Mouse (Mus musculus): ENCODE results near the gene Egln1. TPM values are rescaled to one million over a fixed set of nuclear protein-coding genes. Genes with fewer than 3 reads are reported as not detected.

Egln1 gene
- total and polyA plus RNA-seq, 2 experiments from 2014 or later: 13.6 to 42.1 TPM

- Histone ChIP-seq H3K9me3 (ENCODE audit: low read length) (no peaks in the 10 kb centered on the region), H3K27me3 (ENCODE audit: insufficient read depth, low read length) (no peaks in the 10 kb centered on the region), H3K4me1 (ENCODE audit: insufficient read depth, low read length) (peaks cover 4% of the 10 kb centered on the region; the same call in 1 of the 2 replicates), H3K4me3 (ENCODE audit: low read depth, low read length) (peak within 1 kb of the TSS; percentile 92), H3K36me3 (ENCODE audit: insufficient read depth, low read length) (peaks cover 14% of the 10 kb centered on the region), H3K4me2 (ENCODE audit: low read depth, low read length, poor library complexity, severe bottlenecking) (peak within 1 kb of the TSS; percentile 89), H3K9ac (replicated peaks; ENCODE audit: low read length, poor library complexity, severe bottlenecking) (peak within 1 kb of the TSS; percentile 95), H3K27ac (ENCODE audit: low read depth, low read length) (peak within 1 kb of the TSS; percentile 94)
- ATAC-seq (ENCODE audit: low FRiP score) (peak; percentile 97), DNase-seq (ENCODE audit: low spot score) (peak; percentile 91)
- WGBS: 2% methylated on average over 51 of the region's 55 CpGs
- TF ChIP-seq CTCF (IDR thresholded peaks at IDR 0.05): peak; percentile 10; the same call in 1 of the 2 replicates
These were observed 86.6 kb downstream of the Egln1 start, which contains the start of the genes Gnpat and 2810004N23Rik for GRCm38 (mm10) chr8:124862321-124863162. Gene Gnpat (plus strand): TSS chr8:124863033. Gene 2810004N23Rik (minus strand): TSS chr8:124863120.

- Histone ChIP-seq H3K9ac (replicated peaks; ENCODE audit: low read length, poor library complexity, severe bottlenecking) (no peak overlapping the region), H3K36me3 (ENCODE audit: insufficient read depth, low read length) (peaks cover 17% of the 10 kb centered on the region), H3K4me2 (ENCODE audit: low read depth, low read length, poor library complexity, severe bottlenecking) (no peak overlapping the region), H3K4me3 (ENCODE audit: low read depth, low read length) (no peak overlapping the region), H3K27me3 (ENCODE audit: insufficient read depth, low read length) (no peaks in the 10 kb centered on the region), H3K27ac (ENCODE audit: low read depth, low read length) (no peak overlapping the region), H3K9me3 (ENCODE audit: low read length) (no peaks in the 10 kb centered on the region), H3K4me1 (ENCODE audit: insufficient read depth, low read length) (peaks cover 4% of the 10 kb centered on the region; the same call in 1 of the 2 replicates)
- DNase-seq (ENCODE audit: low spot score) (no peak), ATAC-seq (ENCODE audit: low FRiP score) (no peak)
- 96% methylated on average over 3 of the region's 3 CpGs for WGBS
- no peak for TF ChIP-seq CTCF (IDR thresholded peaks at IDR 0.05)
These were observed 88.9 kb downstream of the Egln1 start for GRCm38 (mm10) chr8:124860188-124860587.

GRCm38 (mm10) chr8:124859466-124859865, 89.7 kb downstream of the Egln1 start:
- no peak overlapping the region for H3K4me3 ChIP-seq (ENCODE audit: low read depth, low read length)
- H3K9me3 ChIP-seq (ENCODE audit: low read length): peaks cover 6% of the 10 kb centered on the region; the same call in 1 of the 2 replicates
- TF ChIP-seq CTCF (IDR thresholded peaks at IDR 0.05): peak; percentile 32
- no peak overlapping the region for H3K4me2 ChIP-seq (ENCODE audit: low read depth, low read length, poor library complexity, severe bottlenecking)
- ATAC-seq (ENCODE audit: low FRiP score): no peak
- H3K27me3 ChIP-seq (ENCODE audit: insufficient read depth, low read length): no peaks in the 10 kb centered on the region
- H3K4me1 ChIP-seq (ENCODE audit: insufficient read depth, low read length): peaks cover 4% of the 10 kb centered on the region; the same call in 1 of the 2 replicates
- H3K27ac ChIP-seq (ENCODE audit: low read depth, low read length): no peak overlapping the region
- peaks cover 17% of the 10 kb centered on the region for H3K36me3 ChIP-seq (ENCODE audit: insufficient read depth, low read length)
- DNase-seq (ENCODE audit: low spot score): no peak
- H3K9ac ChIP-seq (replicated peaks; ENCODE audit: low read length, poor library complexity, severe bottlenecking): no peak overlapping the region

Other genes with a start within 250 kb of the Egln1 start
- 64.8 and 76.5 TPM in 2 replicates for gene Ttc13, start 227.3 kb downstream of the Egln1 start, total RNA-seq (2014; rRNA removed)
- 64.0 and 66.5 TPM in 2 replicates for gene Ttc13, start 227.3 kb downstream of the Egln1 start, polyA plus RNA-seq (2015; fragmentation: Nextera tagmentation; extraction: Ambion mirVana)
- gene Arv1, start 227.2 kb downstream of the Egln1 start, total RNA-seq (2014; rRNA removed): 22.5 and 25.4 TPM in 2 replicates
- gene Arv1, start 227.2 kb downstream of the Egln1 start, polyA plus RNA-seq (2015; fragmentation: Nextera tagmentation; extraction: Ambion mirVana): 35.2 and 35.7 TPM in 2 replicates
- 1.2 TPM in 1 of 2 replicates, not detected in the other for gene Fam89a, start 197.5 kb downstream of the Egln1 start, total RNA-seq (2014; rRNA removed)
- gene Fam89a, start 197.5 kb downstream of the Egln1 start, polyA plus RNA-seq (2015; fragmentation: Nextera tagmentation; extraction: Ambion mirVana): 0.25 and 0.26 TPM in 2 replicates
- gene Trim67, start 156.2 kb downstream of the Egln1 start, total RNA-seq (2014; rRNA removed): 87.1 and 104 TPM in 2 replicates
- gene Trim67, start 156.2 kb downstream of the Egln1 start, polyA plus RNA-seq (2015; fragmentation: Nextera tagmentation; extraction: Ambion mirVana): 22.0 and 25.6 TPM in 2 replicates
- 45.1 and 47.2 TPM in 2 replicates for gene Gnpat, start 86.3 kb downstream of the Egln1 start, total RNA-seq (2014; rRNA removed)
- gene Gnpat, start 86.3 kb downstream of the Egln1 start, polyA plus RNA-seq (2015; fragmentation: Nextera tagmentation; extraction: Ambion mirVana): 48.2 and 58.5 TPM in 2 replicates
- 20.6 and 24.7 TPM in 2 replicates for gene 2810004N23Rik, start 86.2 kb downstream of the Egln1 start, total RNA-seq (2014; rRNA removed)
- 20.3 and 20.4 TPM in 2 replicates for gene 2810004N23Rik, start 86.2 kb downstream of the Egln1 start, polyA plus RNA-seq (2015; fragmentation: Nextera tagmentation; extraction: Ambion mirVana)
- 33.6 and 34.4 TPM in 2 replicates for gene Exoc8, start 51.6 kb downstream of the Egln1 start, total RNA-seq (2014; rRNA removed)
- gene Exoc8, start 51.6 kb downstream of the Egln1 start, polyA plus RNA-seq (2015; fragmentation: Nextera tagmentation; extraction: Ambion mirVana): 10.5 and 10.7 TPM in 2 replicates
- gene Sprtn, start 51.4 kb downstream of the Egln1 start, total RNA-seq (2014; rRNA removed): 13.9 and 17.1 TPM in 2 replicates
- 6.0 and 6.1 TPM in 2 replicates for gene Sprtn, start 51.4 kb downstream of the Egln1 start, polyA plus RNA-seq (2015; fragmentation: Nextera tagmentation; extraction: Ambion mirVana)
- gene Tsnax, start 63.7 kb upstream of the Egln1 start, total RNA-seq (2014; rRNA removed): 118 and 130 TPM in 2 replicates
- gene Tsnax, start 63.7 kb upstream of the Egln1 start, polyA plus RNA-seq (2015; fragmentation: Nextera tagmentation; extraction: Ambion mirVana): 221 and 227 TPM in 2 replicates
- 6.1 and 8.7 TPM in 2 replicates for gene Disc1, start 104.9 kb upstream of the Egln1 start, total RNA-seq (2014; rRNA removed)
- 0.77 and 1.4 TPM in 2 replicates for gene Disc1, start 104.9 kb upstream of the Egln1 start, polyA plus RNA-seq (2015; fragmentation: Nextera tagmentation; extraction: Ambion mirVana)

All from midbrain, postnatal 0 days (tissue).